Mouse (Mus musculus) c-Kit-positive CD71-positive TER-119-negative erythroid progenitor cells, embryonic 14.5 days (primary cell): ENCODE data around the gene Dnajb8.
A peak's percentile ranks its signal among the peaks of the same experiment; 100 is the strongest.

ENCODE experiments used
- DNase-seq: peaks from one replicate; pipeline ENCODE4 v3.0.0-alpha.2; 2013; ENCODE audit warnings: low read depth

The Dnajb8 gene

DNA sequence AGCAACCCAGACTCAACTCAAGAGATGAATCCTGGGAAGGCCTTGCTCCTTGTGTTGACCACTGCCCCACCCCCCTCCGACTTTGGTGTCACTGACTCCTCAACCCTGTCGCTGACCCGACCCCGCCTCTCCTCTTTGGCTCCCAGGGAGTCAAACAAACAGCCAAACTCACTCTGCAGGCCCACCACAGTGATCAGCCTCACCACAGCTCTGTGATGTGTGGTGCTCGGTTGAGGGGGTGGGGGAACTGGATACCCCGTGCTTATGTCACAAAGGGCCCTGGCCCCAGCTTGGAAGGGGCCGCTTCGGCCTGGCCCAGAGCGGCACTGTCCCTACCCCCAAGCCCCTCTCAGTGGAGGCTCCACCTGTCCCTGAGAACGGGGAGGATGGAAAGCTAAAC, at the start of gene Dnajb8:
TSS of gene Dnajb8 (plus strand) at position 301 of the 400 bp plus-strand sequence.
- no peak for DNase-seq

DNA sequence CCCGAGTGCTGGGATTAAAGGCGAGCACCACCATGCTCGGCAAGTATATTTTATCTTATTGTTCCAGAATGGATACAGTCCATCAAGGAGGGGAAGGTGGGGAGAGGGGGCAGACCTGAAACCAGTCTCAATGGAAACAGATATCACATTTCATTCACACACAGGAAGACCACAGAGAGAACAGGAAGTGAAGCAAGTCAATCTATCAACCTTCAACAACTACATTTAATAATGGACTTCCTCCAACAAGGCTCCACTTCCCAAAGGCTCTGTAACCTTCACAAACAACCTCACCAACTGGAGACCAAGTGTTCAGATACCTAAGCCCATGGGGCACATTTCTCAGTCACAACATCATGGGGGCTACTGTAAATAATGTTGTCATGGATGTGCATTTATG, 47.9 kb upstream of the Dnajb8 start:
- DNase-seq, result no peak

DNA sequence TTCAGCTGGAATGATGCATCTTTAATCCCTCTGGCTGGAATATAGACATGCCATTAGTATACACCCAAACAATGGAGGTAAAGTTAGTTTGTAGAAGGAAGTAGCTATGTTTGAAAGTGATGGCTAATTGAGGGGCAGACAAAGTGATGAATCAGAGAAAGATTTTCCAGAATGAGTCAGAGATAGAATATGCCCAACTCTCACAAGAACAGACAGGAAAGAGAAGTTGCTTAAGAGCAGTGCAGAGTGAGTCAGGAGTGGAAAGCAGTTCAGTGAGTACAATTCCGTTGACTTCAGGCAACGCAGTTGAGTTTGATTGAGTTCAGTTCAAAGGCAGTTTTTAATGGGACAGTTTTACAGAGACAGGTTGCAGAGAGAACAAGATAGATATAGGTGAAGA, 47.4 kb upstream of the Dnajb8 start:
- no peak for DNase-seq

DNA sequence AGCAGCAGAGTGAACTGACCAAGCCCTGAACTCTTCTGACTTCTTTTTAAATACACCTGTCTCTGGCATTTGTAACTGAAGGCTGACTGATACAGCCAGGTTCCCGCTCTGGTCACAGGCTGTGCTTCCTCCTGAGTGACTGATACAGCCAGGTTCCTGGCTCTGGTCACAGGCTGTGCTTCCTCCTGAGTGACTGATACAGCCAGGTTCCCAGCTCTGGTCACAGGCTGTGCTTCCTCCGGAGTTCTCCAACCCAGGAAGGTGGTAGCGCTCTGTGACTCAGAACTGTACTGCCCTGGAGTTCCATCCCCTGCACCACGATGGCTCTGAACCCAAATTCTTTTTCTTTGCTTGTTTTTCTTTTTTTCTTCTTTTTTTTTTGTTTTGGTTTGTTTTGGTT, 37.4 kb upstream of the Dnajb8 start:
- DNase-seq, result no peak

DNA sequence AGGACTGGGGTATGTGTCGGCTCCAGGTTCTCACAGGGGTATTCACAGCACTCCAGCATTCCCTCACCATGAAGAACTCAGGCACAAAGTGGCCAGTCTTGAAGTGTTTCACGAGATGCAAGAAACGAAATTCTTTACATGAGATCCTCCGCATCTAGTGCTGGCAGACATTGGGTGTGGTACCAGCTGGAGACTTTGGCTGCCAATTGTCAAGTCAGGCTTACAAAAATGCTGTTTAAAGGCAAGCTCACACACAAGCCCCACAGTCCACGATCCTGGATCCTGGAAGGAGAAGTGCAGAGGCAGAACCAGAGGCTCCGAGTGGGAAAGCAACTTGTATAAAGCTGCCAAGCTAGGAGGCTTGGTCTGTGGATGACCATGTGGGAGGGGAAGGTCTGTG, 33.9 kb upstream of the Dnajb8 start:
- DNase-seq, result no peak

DNA sequence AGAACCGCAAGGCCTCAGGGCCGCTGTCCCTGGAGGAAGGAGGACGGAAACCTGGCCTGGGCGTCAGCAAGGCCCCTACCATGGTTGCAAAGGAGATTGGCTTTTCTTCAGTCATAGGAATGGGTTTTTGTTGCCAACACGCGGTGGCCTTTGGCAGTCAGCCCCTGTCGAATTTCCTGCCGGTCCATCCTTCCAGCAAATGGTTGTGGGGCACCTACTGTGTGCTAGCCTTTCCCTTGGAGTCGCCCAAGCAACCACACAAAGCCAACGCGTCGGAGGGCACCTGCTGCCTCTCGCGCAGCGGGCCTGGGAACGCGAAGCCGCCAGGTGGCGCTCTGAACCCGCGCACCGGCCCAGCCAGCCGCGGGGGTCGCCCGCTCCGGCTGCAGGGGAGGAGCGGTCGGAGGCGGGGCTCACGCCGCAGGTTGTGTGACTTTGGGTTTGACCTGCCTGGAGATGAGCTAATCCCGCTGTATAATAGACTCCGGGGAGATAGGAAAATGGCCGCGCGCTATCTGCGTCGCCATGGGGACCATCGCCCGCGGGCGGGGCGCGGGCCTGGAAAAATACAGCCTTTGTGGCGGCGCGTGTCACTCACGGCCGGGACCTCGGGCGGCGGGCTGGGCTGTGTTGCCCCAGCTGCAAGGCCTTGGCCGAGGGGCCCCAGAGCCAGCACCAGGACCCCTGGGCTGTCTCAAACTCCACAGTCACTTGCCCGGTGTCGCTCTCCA, 32.6 kb upstream of the Dnajb8 start:
- DNase-seq, result peak; percentile 70

DNA sequence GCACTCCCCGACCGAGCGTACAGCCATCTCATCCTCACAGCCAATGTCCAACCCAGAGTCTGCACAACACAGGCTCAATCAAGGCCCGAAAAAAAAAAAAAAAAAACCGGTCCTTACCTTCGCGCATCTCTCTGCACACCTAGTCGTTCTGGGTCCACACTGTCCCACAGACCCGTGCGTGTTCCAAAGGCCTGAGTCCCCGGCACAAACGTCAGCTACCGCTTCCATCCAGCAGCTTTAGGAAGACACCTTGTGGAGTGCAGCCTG, 32.1 kb upstream of the Dnajb8 start:
- DNase-seq, result no peak

DNA sequence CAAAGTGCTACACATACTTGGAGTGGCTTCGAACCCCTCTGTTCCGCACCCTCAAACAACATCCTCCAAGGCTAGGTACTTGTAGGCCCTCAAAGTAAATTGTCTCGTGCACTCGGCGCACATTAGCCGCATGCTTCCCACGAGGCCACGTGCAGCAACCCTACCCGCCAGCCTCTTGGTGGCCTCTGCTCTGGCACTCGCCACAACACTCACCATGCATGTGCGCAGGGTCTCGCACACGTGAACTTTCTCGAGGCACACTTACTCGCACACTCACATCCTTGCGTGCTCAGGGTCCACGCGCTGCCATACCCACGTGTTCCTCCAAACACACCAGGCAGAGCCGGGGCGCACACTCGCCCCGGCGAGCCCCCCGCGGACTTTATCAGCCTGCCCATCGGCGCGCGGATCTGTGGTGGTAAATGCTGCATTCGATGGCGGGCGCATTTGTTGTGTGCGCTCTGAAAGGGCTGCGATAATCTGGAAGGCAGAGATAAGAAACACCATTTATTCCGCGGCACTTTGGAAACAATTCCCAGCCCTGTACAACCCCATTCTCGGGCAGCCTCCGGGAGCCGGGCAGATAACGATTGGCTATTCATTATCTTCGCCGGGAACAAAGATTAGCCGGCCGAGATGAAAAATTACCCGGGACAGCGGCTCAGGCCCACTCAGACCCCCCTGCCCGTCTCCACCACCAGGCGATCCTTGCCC, 31.6 kb upstream of the Dnajb8 start:
- DNase-seq, result no peak

DNA sequence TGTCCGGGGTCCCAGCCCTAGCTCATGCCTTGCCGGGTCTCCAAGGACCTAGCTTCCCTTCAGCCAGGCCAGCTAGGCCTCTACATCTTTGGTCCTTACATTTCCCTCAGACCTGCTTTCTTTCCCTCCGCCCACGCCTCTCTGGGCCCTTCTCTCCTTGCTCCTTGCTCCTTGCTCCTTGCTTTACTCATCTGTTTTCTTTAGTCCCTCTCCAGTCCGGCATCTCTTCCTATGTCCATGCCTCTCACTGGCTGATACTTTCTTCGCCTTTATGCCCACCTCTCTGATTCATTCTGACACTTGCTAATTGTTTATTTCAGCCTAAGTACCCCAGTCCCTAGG, 31.1 kb upstream of the Dnajb8 start:
- DNase-seq, result no peak

DNA sequence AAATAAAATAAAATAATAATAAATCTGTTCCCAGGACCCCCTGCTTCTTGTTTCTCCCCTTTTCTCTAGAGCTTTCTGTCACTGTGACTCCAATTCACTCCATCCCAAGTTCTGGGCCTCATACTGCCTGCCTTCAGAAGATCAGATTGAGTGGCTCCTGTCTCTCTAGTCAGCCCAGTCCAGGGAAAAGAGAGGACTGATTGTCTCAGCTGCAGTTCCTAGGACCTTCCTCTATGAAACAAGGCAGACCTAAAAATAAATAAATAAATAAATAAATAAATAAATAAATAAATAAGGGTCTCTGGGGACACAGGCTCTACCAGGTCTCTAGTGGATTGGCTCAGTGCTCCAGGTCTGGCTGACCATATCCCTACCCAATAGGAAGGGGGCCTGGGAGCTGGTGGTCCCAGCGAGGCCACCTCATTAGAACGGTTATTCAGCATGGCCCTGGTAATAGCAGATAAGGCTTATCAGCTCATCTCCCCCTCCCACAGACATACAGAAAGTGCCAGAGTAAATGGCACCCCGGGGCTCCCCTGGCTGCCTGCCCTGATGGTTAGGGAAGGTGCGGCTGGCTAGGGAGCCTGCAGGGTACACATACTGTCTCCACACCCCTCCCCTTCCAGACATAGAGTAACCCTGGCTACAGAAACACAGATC, 30.5 kb upstream of the Dnajb8 start:
- DNase-seq, result no peak

DNA sequence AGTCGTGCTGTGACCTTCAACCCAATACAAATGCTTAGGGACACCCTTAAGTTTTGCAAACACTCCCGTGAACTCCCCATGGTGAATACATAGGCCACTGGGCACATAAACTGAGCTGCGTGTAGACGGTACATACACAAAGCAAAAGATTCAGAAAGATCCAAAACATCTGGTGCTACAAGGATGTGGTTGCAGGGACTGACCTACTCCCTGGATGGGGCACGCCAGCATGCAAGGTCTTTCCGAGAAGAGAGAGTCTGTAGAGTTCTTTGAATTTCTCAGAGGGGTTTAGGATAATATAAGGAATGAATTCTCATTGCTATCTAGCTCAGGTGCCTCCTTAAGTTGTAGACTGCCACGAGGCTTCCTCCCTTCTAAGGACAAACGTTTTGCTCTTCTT, 29.3 kb upstream of the Dnajb8 start:
- DNase-seq, result no peak

DNA sequence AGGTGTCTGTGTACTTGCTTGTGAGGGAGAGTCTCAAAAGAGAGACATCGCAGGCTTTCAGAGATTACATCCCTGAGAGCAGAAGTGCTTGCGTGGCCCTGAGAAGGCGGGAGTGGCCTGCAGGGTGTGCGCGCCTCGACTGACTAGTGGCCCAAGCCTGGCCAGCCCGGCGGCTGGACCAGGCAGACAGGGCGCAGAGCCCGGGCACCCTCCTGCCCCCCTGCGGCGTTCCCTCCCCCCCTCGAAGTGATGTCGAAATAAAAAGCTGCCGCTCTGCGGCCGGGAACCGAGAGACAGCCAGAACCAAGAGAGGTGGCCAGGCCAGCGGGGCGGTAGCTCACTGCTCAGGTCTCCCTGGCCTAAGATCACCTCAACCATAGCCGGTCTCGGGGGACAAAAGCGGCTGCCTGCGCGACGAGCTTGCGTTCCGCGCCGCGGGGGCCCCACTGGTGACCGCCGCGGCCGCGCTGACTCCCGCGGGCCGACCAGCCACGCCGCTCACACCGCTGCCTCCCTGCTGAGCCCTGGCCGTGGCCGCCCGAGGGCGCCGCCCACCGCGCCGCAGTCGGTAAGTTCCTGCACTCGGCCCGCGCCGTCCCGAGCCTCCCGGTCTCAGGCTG, 28.5 kb upstream of the Dnajb8 start, which contains the start of gene Gata2:
TSS of gene Gata2 (plus strand) at position 459 of the 620 bp plus-strand sequence.
- DNase-seq, result no peak

DNA sequence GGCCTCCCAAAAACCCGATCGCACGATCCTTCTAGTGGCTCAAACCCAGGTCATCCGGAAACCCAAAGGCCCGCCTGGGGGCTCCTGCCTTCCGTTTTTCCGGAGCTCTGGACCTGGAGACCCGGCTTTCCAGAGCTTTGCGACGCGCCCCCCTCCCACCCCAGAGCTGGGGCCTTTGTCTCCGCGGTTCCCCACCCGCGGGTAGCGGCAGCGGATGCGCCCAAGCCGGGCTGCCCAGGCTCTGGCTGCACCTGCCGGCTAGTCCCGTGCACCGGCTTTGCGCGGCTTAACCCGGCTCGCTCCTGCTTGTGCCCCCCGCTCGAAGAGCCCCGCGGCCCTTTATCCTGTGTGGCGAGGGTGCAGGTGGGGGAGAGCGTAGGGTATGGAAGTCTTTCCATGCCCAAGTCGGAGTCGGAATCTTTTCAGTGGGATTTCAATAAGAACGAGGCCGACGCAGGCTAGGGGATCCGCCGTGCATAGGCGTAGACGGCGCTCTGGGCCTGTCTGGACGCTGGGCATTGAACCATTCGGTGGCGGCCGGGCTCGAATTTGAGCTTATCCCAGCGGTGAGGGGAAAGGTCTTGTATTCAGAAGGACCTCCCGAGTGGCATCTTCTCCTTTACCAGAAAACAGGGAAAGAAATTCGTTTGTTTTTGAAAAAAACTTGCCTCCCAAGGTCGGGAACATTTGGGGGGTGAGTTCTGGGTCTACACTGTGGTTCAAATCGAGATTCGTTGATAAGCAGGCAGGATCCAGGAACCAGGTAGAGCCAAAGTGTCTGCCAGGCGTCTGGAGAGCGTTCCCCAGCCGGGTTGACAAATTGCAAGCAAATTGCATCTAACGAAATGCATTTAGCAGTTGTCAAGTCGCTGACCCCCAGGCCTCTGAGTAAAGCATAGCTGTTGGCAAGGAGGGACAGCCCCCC, 27.8 kb upstream of the Dnajb8 start:
- no peak for DNase-seq

DNA sequence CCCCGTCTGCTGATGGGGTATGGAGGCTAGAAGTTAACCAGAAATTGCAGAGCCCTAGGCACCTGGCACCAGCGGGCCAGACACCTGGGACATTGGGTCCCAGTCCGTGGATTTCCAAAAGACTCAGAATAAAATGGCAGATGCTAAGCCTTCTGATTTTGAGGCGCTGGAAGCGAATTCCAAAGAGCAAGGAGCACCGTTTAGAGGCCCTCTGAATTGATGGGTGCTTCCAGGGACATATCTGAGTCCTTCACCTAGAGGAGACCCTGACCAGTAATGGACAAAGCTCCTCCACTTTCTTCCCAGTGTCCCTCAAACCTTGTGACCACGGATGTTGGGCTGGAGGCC, 27.1 kb upstream of the Dnajb8 start:
- no peak for DNase-seq

DNA sequence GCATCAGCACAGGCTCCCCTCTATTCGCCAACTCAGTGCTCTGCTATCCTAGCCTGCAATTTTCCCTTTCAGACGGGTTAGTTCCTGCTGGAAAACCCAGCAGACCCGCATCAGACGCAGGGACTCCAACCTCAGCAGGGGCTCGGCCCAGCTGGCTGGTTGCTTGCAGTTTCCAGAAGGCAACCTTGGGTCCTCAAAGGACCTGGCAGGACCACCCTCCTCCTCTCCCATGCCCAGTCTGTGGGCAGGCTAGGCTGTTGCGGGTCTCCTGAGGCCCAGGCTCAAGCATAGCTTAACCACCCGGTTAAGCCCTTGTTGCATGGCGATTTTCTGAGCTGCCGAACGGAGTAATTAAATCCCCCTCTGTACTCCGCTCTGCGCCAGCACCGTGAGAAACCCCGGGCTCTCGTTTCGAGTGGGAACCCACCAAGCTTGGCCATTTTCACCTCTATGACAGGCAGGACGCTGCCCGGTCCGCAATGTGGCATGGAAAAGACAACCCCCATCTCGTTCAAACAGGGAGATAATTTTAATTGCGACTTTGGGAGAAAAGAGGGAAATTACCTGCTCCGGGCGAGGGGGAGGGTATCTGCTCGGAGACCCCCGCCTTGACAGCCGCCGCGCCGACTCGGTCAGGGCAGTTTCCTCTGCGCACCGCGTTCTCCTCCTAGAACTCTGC, 25.9 kb upstream of the Dnajb8 start:
- DNase-seq, result no peak

DNA sequence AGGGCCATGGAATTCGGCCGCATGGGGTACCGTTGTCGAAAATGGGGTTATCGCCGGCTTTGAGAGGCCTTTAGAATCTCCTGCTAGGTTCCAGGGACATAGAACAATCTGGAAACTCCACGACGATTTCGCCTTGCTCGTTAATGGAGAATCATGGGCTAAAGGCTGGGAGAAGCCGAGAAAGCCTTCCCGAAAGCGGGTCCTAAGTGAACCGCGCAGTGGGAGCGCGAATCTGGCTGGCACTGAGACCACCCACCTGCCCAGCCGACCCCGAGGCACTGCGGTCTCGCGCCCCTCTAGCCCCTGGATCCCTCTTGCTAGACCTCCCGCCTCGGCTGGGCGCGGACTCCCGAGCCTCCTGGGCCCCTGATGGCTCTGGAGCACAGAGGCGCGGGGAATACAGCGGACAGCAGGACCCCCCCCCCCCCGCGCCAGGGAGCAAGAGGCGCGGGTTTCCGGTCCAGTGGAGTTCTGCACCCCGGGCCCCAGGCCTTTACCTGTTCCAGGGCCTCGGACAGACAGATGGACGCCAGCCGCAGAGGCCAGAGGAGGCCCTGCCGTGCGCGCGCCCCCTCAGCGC, 25.2 kb upstream of the Dnajb8 start:
- DNase-seq, result no peak

DNA sequence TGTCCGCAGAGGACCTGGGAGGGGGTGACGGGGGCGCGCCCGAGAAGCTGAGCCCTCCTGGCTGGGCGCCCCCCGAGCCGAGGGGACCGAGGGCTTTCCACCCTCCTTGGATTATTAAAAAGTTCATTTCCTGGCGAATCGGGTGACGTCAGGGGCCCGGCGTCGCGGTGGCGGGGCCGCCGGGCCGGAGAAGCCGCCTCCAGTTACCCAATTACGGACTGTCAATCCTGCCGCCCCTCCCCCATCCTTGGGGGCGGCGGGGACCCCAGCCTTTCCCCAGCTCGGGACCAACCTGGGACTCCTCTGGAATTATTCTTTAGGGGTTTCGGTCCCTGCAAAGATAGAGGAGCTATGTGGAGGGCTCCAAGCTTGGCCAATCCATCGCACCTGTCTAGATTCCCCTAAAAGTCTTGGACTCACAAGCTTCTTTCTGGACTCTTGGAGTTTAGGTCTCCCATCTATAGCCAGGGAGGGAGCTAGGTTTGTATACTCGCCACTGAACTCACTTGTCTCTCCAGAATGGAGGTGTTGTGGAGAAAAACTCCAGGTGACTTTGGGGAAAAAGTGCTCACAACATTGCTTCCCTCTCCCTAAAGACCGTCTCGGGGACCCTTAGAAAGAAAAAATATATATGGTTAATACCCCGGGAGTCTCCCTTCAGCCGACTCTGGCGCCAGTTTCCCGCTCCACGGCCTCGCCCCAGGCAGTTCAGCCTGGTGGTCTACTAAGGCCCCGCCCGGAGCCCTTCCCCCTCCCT, 24.6 kb upstream of the Dnajb8 start:
- no peak for DNase-seq

DNA sequence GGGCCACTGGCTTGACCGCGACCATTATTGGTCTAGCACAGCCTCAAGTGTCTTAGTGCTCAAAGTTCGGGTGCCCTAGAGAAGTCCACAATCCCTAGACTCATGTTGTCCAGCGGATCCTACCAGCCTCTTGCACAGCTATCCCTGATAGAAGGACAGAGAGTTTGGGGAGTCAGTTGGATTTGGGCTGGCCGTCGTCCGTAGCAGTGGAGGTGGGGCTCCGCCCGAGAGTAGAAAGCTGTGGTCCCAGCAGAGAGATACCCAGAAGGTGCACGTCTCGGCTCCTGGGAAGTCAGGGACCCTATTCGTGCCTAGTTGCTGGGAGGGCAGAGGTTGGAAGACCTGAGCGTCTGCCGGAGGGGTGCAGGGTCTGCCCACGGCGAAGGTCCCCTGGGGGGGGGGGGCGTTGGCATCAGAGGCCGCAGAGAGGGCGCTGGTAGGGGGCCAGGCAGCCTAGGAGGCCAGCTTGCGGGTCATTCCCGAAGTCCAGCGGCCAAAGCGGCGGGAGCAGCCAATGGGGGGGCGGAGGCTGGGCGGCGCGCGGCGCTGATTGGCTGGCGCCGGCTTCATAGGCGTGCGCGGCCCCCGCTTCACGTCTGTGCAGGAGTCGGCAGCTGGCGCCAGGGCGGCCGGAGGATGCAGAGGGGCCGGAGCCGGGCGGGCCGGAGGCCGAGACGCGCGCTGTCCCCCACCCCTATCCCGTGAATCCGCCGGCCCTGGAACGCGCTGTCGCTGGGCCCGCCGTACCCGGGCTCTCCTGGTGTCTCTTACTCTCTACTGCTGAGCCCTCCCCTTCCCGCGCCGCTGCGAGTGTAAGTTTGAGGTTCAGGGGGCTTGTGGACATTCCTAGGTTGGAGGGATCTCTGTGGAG, 23.8 kb upstream of the Dnajb8 start:
- no peak for DNase-seq

DNA sequence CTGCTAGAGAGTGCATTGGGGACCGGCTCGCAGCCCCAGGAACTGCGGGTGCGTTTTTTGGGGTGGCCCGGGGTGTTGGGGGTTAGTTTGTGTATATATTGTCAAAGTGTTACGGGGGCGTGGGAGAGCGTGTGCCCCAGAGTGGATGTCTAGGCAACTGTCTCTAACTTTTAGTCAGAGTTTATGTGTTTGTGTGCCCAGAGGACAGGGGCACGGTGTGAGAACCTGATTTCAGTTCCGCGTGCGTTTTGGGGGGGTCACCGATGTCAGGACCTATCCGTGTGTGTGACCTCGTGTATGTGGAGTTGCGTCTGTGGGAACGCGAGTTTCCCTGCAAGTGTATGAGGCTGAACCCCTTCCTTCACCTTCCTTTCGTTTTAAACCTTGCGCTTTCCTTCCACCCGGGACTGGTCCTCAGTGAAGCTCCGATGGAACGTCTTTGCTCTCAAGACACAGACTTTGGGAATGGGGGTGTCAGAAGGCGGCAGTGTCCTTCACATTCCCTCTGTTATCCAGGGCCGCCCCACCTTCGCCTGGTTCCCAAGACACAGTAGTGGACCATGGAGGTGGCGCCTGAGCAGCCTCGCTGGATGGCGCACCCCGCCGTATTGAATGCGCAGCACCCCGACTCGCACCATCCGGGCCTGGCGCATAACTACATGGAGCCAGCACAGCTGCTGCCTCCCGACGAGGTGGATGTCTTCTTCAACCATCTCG, 22.9 kb upstream of the Dnajb8 start:
- no peak for DNase-seq
